Mouse (Mus musculus) bone marrow macrophage, adult 2 months (primary cell): ENCODE data around the gene Cntnap5a. TPM values are rescaled to one million over a fixed set of nuclear protein-coding genes. Genes with fewer than 3 reads are reported as not detected.

Experiments used
- H3K27ac ChIP-seq: 2 replicates; pipeline ENCODE4 v1.5.1; 2012; ENCODE audit warnings: low read depth, low read length; ENCODE audit not compliant: insufficient read depth
- H3K4me1 ChIP-seq: 2 replicates; pipeline ENCODE4 v1.6.1; 2012; ENCODE audit warnings: low read length; ENCODE audit not compliant: control insufficient read depth, insufficient read depth
- H3K4me3 ChIP-seq: 2 replicates; pipeline ENCODE4 v1.5.1; 2012; ENCODE audit warnings: mild to moderate bottlenecking, low read length, moderate library complexity; ENCODE audit not compliant: insufficient read depth
- CTCF ChIP-seq: IDR thresholded peaks from 2 replicates; pipeline ENCODE4 v1.5.1; 2012; ENCODE audit warnings: low read depth, mild to moderate bottlenecking, low read length, moderate library complexity
- POLR2A ChIP-seq: IDR thresholded peaks from 2 replicates; pipeline ENCODE4 v1.6.1; 2012; ENCODE audit warnings: mild to moderate bottlenecking, low read depth, low read length, borderline replicate concordance
- polyA plus RNA-seq: library from polyadenylated mRNA; stranded (reverse); fragments of >200 nt; gene quantifications from 2 replicates; pipeline ENCODE4 v1.2.4, GENCODE M21; 2012; ENCODE audit not compliant: missing spikeins, insufficient read depth, insufficient read length

The Cntnap5a gene
- polyA plus RNA-seq, 1 experiment = not detected

- Histone ChIP-seq H3K4me3 (no peak overlapping the region), H3K27ac (no peak overlapping the region), H3K4me1 (no peaks in the 10 kb centered on the region)
- no peak for TF ChIP-seq POLR2A
- no peak for TF ChIP-seq CTCF
Observed at GRCm38 (mm10) chr1:115852206-115852605, 167.7 kb downstream of the Cntnap5a start.

- no peak overlapping the region for H3K4me3 ChIP-seq
- H3K27ac ChIP-seq = no peak overlapping the region
- TF ChIP-seq CTCF = no peak
- TF ChIP-seq POLR2A = no peak
- H3K4me1 ChIP-seq = no peaks in the 10 kb centered on the region
Observed at GRCm38 (mm10) chr1:115918396-115918795, 233.8 kb downstream of the Cntnap5a start.

GRCm38 (mm10) chr1:115925953-115926665 is 241.6 kb downstream of the Cntnap5a start:
- no peak overlapping the region for H3K4me3 ChIP-seq
- TF ChIP-seq POLR2A (no peak), CTCF (no peak)
- H3K4me1 ChIP-seq = no peaks in the 10 kb centered on the region
- H3K27ac ChIP-seq = no peak overlapping the region

- TF ChIP-seq POLR2A (no peak), CTCF (no peak)
- Histone ChIP-seq H3K4me1 (no peaks in the 10 kb centered on the region), H3K4me3 (no peak overlapping the region), H3K27ac (no peak overlapping the region)
Observed at GRCm38 (mm10) chr1:115932045-115932444, 247.5 kb downstream of the Cntnap5a start.

GRCm38 (mm10) chr1:115945892-115946291 is 261.3 kb downstream of the Cntnap5a start:
- TF ChIP-seq CTCF = no peak
- TF ChIP-seq POLR2A = no peak
- Histone ChIP-seq H3K4me3 (no peak overlapping the region), H3K27ac (no peak overlapping the region), H3K4me1 (no peaks in the 10 kb centered on the region)

- Histone ChIP-seq H3K4me3 (no peak overlapping the region), H3K27ac (no peak overlapping the region), H3K4me1 (no peaks in the 10 kb centered on the region)
- TF ChIP-seq POLR2A (no peak), CTCF (no peak)
Observed at GRCm38 (mm10) chr1:115956528-115956927, 272.0 kb downstream of the Cntnap5a start.

GRCm38 (mm10) chr1:115964993-115965575 is 280.5 kb downstream of the Cntnap5a start:
- Histone ChIP-seq H3K4me3 (no peak overlapping the region), H3K27ac (no peak overlapping the region), H3K4me1 (no peaks in the 10 kb centered on the region)
- TF ChIP-seq CTCF = no peak
- TF ChIP-seq POLR2A = no peak

- no peaks in the 10 kb centered on the region for H3K4me1 ChIP-seq
- no peak overlapping the region for H3K4me3 ChIP-seq
- H3K27ac ChIP-seq = no peak overlapping the region
- TF ChIP-seq CTCF = no peak
- TF ChIP-seq POLR2A = no peak
Observed at GRCm38 (mm10) chr1:115990204-115990603, 305.6 kb downstream of the Cntnap5a start.

GRCm38 (mm10) chr1:116015768-116016167 is 331.2 kb downstream of the Cntnap5a start:
- H3K4me3 ChIP-seq = no peak overlapping the region
- TF ChIP-seq CTCF = no peak
- no peak for TF ChIP-seq POLR2A
- H3K4me1 ChIP-seq = no peaks in the 10 kb centered on the region
- no peak overlapping the region for H3K27ac ChIP-seq

GRCm38 (mm10) chr1:116029653-116030052 is 345.1 kb downstream of the Cntnap5a start:
- Histone ChIP-seq H3K27ac (no peak overlapping the region), H3K4me3 (no peak overlapping the region), H3K4me1 (no peaks in the 10 kb centered on the region)
- TF ChIP-seq CTCF (no peak), POLR2A (no peak)
